Mouse (Mus musculus) thymus, postnatal 4 days (tissue): ENCODE measurements at regions not wholly inside any gene's neighbourhood (a gene's known extent, or its start where the extent isn't known, plus 50 kb on each side); places are given as distances from the start of the nearest gene placed in this dataset.
A peak's percentile ranks its signal among the peaks of the same experiment; 100 is the strongest.

Source experiments
- DNase-seq: peaks from one replicate; pipeline ENCODE4 v3.0.0; 2021

GRCm38 (mm10) chr3:60320213-60320936 is 152.3 kb upstream of the Mbnl1 start:
- peak; percentile 64 for DNase-seq

GRCm38 (mm10) chr3:60323514-60323913 is 149.1 kb upstream of the Mbnl1 start:
- no peak for DNase-seq

DNA sequence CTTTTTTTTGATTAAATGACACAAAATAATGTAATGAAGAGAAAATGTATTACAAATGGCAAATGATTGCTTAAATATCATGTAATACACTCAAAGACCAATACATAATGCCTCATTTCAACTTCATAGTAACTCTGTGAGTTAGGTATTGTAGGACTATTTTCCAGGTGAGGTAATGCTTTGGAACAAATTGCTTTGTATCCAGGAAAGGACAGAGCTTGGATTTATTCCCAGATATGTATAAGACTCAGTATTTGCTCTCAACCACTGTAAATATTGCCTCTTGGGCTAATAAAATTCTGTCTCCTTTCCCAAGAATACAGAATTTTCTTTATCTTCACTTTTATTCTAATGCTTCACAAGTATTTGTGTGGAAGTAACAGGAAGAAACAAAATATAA is 148.2 kb upstream of the Mbnl1 start:
- DNase-seq: no peak

DNA sequence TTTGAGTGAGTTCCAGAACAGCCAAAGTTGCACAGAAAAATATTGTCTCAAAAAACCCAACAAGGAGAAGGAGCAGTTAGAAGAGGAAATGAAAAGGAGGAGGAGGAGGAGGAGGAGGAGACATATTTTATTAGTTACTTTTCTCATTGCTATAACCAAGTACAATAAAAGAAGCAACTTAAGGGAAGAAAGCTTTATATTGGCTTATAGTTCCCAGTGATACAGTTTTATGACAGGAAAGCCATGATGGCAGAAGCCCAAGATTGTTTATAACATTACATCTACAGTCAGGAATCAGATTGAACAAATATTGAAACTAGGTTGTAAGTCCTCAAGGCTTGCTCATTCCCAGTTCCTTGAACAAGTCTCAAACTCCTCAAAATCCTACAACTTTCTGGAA is 147.7 kb upstream of the Mbnl1 start:
- DNase-seq: no peak

- DNase-seq: no peak
These were observed 140.2 kb upstream of the Mbnl1 start for GRCm38 (mm10) chr3:60332460-60332859.

GRCm38 (mm10) chr3:60333669-60334068 is 139.0 kb upstream of the Mbnl1 start:
- DNase-seq: no peak

GRCm38 (mm10) chr3:60334133-60334532 is 138.5 kb upstream of the Mbnl1 start:
- DNase-seq: no peak

DNA sequence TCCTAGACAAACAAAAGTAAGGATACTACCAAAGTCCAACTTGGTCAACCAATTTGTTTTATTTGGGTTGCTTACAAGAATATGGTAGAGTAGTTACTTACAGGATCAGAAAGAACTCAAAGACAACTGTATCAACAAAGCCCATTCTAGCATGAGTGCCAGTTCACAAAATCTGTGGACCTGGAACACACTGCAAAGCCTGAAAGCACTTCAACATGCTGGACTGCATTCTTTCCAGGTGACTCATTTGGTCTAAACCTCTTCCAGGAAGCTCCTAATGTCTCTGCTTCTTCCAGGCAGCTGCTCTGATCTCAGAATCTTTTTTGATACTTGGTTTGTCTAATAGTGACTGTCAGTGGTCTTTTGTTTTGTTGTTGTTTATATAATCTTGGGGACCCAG is 126.2 kb upstream of the Mbnl1 start:
- DNase-seq: no peak

DNA sequence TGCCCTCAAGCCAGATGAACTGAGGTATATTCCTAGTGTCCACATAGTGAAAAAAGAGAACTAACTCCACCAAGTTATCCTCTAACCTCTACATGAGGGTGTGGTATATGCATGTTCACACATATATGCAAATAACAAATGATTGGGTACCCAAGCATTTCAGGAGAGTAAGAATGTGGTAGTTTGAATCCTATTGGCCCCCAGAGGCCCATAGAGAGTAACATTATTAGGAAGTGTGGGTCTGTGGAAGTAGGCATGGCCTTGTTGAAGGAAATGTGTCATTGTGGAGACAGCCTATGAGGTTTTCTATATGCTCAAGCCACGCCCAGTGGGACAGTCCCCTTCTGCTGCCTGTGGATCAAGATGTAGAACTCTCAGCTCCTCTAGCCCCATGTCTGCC is 125.6 kb upstream of the Mbnl1 start:
- no peak for DNase-seq

GRCm38 (mm10) chr3:60371176-60371965 is 101.3 kb upstream of the Mbnl1 start:
- DNase-seq: no peak

DNA sequence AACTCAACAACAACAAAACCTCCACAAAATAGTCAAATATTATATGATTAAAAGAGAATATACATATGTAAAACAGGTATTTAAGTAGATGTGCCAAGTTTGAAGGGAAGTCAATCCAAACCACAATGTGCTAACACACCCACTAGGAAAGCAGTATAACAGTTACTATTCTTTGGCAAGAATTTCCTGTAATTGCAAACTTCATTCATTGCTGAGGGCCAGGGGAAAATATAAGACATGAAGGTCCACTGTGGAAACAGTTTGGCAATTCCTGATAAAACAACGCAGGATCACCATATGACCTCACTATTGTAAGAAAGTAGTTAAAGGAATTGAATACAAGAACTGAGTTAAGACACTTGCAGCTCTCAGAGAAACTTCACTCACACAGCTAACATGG is 99.0 kb upstream of the Mbnl1 start:
- no peak for DNase-seq

DNA sequence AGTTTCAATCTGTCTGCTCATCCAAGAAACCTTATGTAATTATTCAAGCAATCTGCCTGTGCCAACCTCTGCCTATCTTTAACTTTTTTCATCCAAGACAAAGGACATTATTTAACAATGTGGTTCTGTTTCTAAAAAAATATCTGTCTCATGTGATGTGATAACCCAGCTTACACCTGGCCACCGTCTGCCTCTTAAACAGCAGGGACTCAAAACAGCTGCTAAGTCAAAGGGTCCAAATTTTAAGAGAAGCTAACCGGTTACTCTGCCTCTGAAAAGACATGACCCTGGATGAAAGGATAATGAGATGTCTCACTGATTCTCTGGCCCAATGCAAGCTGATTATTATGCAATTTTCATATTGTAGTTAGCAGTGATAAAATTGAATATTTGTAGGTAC is 84.0 kb upstream of the Mbnl1 start:
- DNase-seq: no peak

DNA sequence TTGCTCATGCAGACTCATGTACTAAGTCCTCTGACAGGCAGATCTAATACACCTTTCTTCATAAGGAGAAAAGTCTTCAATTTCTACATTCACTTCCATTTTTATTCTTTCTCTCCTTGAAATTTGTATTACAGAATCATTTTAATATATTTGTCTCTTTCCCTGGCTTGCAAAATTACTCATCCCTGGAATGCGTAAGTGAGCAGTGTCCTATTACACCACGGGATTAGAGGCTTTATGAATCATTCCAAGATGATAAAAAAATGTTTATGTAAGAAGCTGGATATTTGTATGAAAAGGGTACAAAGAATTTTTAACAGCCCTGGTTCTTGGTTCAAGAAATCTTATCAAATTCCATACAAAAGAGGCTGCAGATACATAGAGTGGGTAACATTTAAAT is 83.6 kb upstream of the Mbnl1 start:
- DNase-seq: no peak

DNA sequence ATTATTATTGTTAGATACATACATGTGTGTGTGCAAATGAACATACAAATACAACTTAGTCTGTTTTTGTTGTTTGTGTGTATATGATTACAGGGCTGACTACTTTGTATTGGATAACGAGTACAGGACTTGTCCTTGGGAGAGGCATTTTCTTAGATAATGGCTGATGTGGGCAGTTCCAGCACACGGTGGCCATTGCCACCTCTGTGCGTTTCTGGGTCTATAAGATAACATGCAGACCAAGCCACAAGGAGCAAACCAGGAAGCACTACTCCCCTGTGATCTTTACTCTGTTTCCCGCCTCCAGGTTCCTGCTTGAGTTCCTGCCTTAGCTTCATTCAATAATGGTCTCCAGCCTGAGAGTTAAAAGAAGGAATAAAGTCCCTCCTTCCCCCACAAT is 77.3 kb upstream of the Mbnl1 start:
- no peak for DNase-seq

DNA sequence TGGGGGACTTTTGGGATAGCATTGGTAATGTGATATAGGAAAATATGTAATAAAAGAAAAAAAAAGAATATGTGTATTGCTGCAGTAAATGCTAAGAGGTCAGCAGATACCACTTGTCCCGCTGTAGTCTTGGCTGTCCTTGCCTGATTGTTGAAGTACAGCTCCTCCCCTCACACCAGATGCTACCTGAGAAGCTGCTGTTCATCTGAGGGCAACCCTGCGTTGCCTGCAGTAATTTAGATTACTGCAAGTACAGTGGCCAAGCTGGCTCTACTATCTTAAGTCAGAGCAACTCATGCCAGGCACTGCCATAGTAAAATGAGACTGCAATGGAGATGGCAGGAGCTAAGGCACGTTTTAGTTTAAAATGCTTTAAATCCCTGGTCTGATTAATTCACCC is 75.7 kb upstream of the Mbnl1 start:
- no peak for DNase-seq

- DNase-seq: no peak
These were observed 73.8 kb upstream of the Mbnl1 start for GRCm38 (mm10) chr3:60398796-60399195.

DNA sequence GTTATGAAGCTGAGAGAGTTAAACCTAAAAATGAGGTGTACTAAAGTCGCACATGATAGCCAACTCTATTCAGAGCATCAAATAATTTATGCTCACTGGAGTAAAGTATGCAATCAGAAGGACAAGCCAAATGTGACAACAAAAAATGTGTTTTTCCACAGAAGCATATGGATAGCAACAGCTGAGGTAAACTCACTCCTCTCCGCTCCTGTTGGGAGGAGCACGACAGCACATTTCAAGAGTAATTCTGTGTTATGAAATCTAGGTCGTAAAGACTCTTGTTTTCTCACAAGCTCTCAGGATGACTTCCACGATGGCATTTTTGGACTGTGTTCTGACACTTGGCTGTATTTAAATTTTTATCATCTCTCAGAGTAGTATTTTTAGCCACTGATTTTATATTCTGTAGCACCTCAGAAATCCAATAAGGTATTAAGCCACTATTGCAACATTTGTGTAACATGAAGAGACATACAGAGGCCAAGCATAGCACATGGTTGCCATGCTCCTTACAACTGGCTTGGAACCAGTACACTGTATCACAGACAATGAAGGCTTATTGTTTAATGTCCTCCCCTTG is 70.3 kb upstream of the Mbnl1 start:
- DNase-seq: no peak

- DNase-seq: no peak
These were observed 65.2 kb upstream of the Mbnl1 start for GRCm38 (mm10) chr3:60407426-60407825.

GRCm38 (mm10) chr3:60407906-60408305 is 64.7 kb upstream of the Mbnl1 start:
- no peak for DNase-seq

GRCm38 (mm10) chr3:60408553-60409282 is 63.9 kb upstream of the Mbnl1 start:
- peak; percentile 55 for DNase-seq

DNA sequence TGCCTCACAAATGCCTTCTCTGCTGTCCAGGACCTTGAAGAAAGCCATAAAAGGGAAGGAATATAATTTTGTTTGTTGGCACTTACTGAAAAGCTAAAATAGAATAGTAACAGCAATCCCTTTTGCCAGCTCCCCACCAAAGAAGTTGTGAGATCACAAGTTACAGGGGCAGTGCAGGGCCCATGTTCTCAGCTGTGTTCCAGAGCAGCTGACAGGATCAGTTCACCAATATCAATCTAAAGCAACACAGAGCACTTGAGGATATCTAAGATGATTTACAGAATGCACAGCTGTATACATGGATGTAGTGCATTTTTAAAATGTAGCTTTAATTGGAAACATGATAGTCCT is 63.4 kb upstream of the Mbnl1 start:
- peak; percentile 47 for DNase-seq

- DNase-seq: no peak
These were observed 60.9 kb upstream of the Mbnl1 start for GRCm38 (mm10) chr3:60411746-60412145.

DNA sequence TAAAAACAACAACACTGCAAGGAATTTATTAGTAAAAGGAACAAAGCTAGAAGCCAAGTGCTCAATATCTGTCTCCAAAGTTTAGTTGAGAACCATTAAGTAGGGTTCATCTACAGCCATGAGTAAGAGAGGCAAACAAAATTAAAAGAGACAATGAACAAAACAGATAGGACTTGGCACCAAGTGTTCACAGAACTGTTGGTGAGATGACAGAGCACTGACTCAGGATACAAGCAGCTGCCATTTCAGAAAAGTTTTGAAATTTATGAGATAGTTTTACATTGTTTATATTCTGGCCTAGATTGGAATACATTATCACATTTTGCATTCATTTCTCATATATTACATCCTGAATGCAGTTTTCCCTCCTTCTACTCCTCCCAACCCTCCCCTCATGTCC is 60.4 kb upstream of the Mbnl1 start:
- DNase-seq: no peak

DNA sequence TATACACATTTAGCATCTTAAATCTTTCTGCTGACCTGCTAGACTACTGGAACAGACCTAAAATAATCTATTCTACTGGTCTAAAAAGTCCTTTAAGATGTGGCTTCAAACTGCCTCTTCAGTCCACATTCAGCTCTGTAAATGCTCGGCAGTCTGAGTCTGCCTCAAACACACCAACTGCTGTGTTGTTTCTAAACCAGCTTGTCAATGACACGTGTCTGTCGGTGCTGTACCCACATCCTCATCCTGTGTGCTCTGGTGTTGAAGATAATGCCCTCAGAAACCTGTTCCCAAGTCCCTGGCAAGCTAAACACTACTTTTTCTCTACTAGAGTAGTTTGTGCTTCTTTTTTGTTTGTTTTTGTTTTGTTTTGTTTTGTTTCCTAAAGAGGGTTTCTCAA is 58.9 kb upstream of the Mbnl1 start:
- peak; percentile 55 for DNase-seq
